Mouse (Mus musculus) MEL (cell line): ENCODE measurements around the gene Slc7a8. TPM values are rescaled to one million over a fixed set of nuclear protein-coding genes. Genes with fewer than 3 reads are reported as not detected.

Experiments
- DNase-seq: peaks from one replicate; pipeline ENCODE4 v3.0.0; 2011; ENCODE audit warnings: low read depth, low spot score
- H3K27ac ChIP-seq: 2 replicates; pipeline ENCODE4 v1.5.1; 2012; ENCODE audit warnings: low read depth, mild to moderate bottlenecking, control low read depth, low read length, moderate library complexity; ENCODE audit not compliant: control insufficient read depth
- H3K27me3 ChIP-seq, 2 experiments: fragments of 150-350 bp in 1 of 2; sonication (generic) in 1 of 2; 2 replicates each; pipeline ENCODE4 v1.6.1; 2012; ENCODE audit warnings: low read length in 2 of 2, mild to moderate bottlenecking in 2 of 2, improper control_type of control experiment in 1 of 2, moderate library complexity in 1 of 2; ENCODE audit not compliant: insufficient read depth in 2 of 2, control insufficient read depth in 1 of 2
- H3K36me3 ChIP-seq, 2 experiments: 2 replicates each; pipeline ENCODE4 v1.6.1; 2012 to 2014; ENCODE audit warnings: low read length in 2 of 2, improper control_type of control experiment in 1 of 2, inconsistent platforms in 1 of 2, mild to moderate bottlenecking in 1 of 2; ENCODE audit not compliant: insufficient read depth in 2 of 2, control insufficient read depth in 1 of 2
- H3K4me1 ChIP-seq, 2 experiments: fragments of 150-350 bp in 1 of 2; sonication (generic) in 1 of 2; 2 replicates each; pipeline ENCODE4 v1.6.1; 2012; ENCODE audit warnings: low read length in 2 of 2, improper control_type of control experiment in 1 of 2, mild to moderate bottlenecking in 1 of 2; ENCODE audit not compliant: insufficient read depth in 2 of 2, control insufficient read depth in 1 of 2
- H3K4me3 ChIP-seq, 2 experiments: fragments of 150-350 bp in 1 of 2; sonication (generic) in 1 of 2; 2 replicates each; pipeline ENCODE4 v1.5.1; 2012; ENCODE audit warnings: low read depth in 2 of 2, low read length in 2 of 2, mild to moderate bottlenecking in 2 of 2, moderate library complexity in 2 of 2, control low read depth in 1 of 2, improper control_type of control experiment in 1 of 2; ENCODE audit not compliant: control insufficient read depth in 1 of 2, insufficient read depth in 1 of 2
- H3K79me2 ChIP-seq: 2 replicates; pipeline ENCODE4 v1.6.1; 2012; ENCODE audit warnings: mild to moderate bottlenecking, low read length, moderate library complexity; ENCODE audit not compliant: control insufficient read depth, poor library complexity, insufficient read depth
- H3K9ac ChIP-seq: 2 replicates; pipeline ENCODE4 v1.6.1; 2012; ENCODE audit warnings: low read depth, mild to moderate bottlenecking, control low read depth, low read length, moderate library complexity; ENCODE audit not compliant: control insufficient read depth, poor library complexity, severe bottlenecking
- H3K9me3 ChIP-seq: fragments of 150-350 bp; sonication (generic); replicated peaks from 2 replicates; pipeline ENCODE4 v1.6.1; 2012; ENCODE audit warnings: mild to moderate bottlenecking, low read length, improper control_type of control experiment, moderate library complexity; ENCODE audit not compliant: insufficient read depth
- CHD1 ChIP-seq: IDR thresholded peaks from 2 replicates; pipeline ENCODE4 v1.6.1; 2012; ENCODE audit warnings: low read depth, mild to moderate bottlenecking, inconsistent platforms, low read length, improper control_type of control experiment
- CHD2 ChIP-seq: IDR thresholded peaks from 2 replicates; pipeline ENCODE4 v1.6.1; 2011; ENCODE audit warnings: low read length, improper control_type of control experiment
- CTCF ChIP-seq, 3 experiments: IDR thresholded peaks in 2 of 3; conservative IDR thresholded peaks in 1 of 3; 2 replicates each; pipeline ENCODE4 v1.5.1; 2011 to 2012; ENCODE audit warnings: low read length in 3 of 3, low read depth in 2 of 3, mild to moderate bottlenecking in 2 of 3, improper control_type of control experiment in 1 of 3, inconsistent platforms in 1 of 3, mixed read lengths in 1 of 3, moderate library complexity in 1 of 3; ENCODE audit not compliant: control insufficient read depth in 1 of 3, insufficient read depth in 1 of 3, poor library complexity in 1 of 3, severe bottlenecking in 1 of 3
- ELF1 ChIP-seq: IDR thresholded peaks from 2 replicates; pipeline ENCODE4 v1.6.1; 2014; ENCODE audit warnings: low read depth, mild to moderate bottlenecking, inconsistent platforms, low read length, improper control_type of control experiment, moderate library complexity
- EP300 ChIP-seq, 2 experiments: IDR thresholded peaks; 2 replicates each; pipeline ENCODE4 v1.6.1; 2011; ENCODE audit warnings: improper control_type of control experiment in 2 of 2, low read length in 2 of 2, low read depth in 1 of 2, mild to moderate bottlenecking in 1 of 2
- ETS1 ChIP-seq: IDR thresholded peaks from 2 replicates; pipeline ENCODE4 v1.6.1; 2012; ENCODE audit warnings: low read depth, mild to moderate bottlenecking, inconsistent platforms, low read length, improper control_type of control experiment, moderate library complexity
- GABPA ChIP-seq: IDR thresholded peaks from 2 replicates; pipeline ENCODE4 v1.6.1; 2012; ENCODE audit warnings: low read depth, mild to moderate bottlenecking, inconsistent platforms, low read length, improper control_type of control experiment, moderate library complexity
- HCFC1 ChIP-seq: IDR thresholded peaks from 2 replicates; pipeline ENCODE4 v1.6.1; 2012; ENCODE audit warnings: low read depth, mild to moderate bottlenecking, inconsistent platforms, low read length, improper control_type of control experiment, moderate library complexity
- JUND ChIP-seq: IDR thresholded peaks from 2 replicates; pipeline ENCODE4 v1.6.1; 2011; ENCODE audit warnings: low read depth, mild to moderate bottlenecking, improper control_type of control experiment, low read length
- MAFK ChIP-seq: IDR thresholded peaks from 2 replicates; pipeline ENCODE4 v1.6.1; 2011; ENCODE audit warnings: low read depth, mild to moderate bottlenecking, low read length, improper control_type of control experiment, borderline replicate concordance
- MAX ChIP-seq: IDR thresholded peaks from 2 replicates; pipeline ENCODE4 v1.6.1; 2011; ENCODE audit warnings: low read length, improper control_type of control experiment
- MXI1 ChIP-seq: IDR thresholded peaks from 2 replicates; pipeline ENCODE4 v1.6.1; 2011; ENCODE audit warnings: mild to moderate bottlenecking, low read depth, low read length, improper control_type of control experiment
- MYB ChIP-seq: IDR thresholded peaks from 2 replicates; pipeline ENCODE4 v1.6.1; 2011; ENCODE audit warnings: mild to moderate bottlenecking, low read depth, low read length, improper control_type of control experiment
- NELFE ChIP-seq: IDR thresholded peaks from 2 replicates; pipeline ENCODE4 v1.6.1; 2011; ENCODE audit warnings: low read depth, low read length, improper control_type of control experiment
- NRF1 ChIP-seq: IDR thresholded peaks from 2 replicates; pipeline ENCODE4 v1.6.1; 2014; ENCODE audit warnings: low read depth, mild to moderate bottlenecking, inconsistent platforms, low read length, improper control_type of control experiment, moderate library complexity; ENCODE audit not compliant: poor library complexity, insufficient read depth, severe bottlenecking
- POLR2A ChIP-seq, 2 experiments: IDR thresholded peaks; 2 replicates each; pipeline ENCODE4 v1.6.1; 2011 to 2012; ENCODE audit warnings: low read length in 2 of 2, mild to moderate bottlenecking in 2 of 2, control low read depth in 1 of 2, improper control_type of control experiment in 1 of 2, low read depth in 1 of 2, moderate library complexity in 1 of 2; ENCODE audit not compliant: control insufficient read depth in 1 of 2, insufficient read depth in 1 of 2, poor library complexity in 1 of 2
- POLR2AphosphoS2 ChIP-seq: IDR thresholded peaks from 2 replicates; pipeline ENCODE4 v1.6.1; 2011; ENCODE audit warnings: low read length, improper control_type of control experiment
- RCOR1 ChIP-seq: IDR thresholded peaks from 2 replicates; pipeline ENCODE4 v1.6.1; 2012; ENCODE audit warnings: low read depth, mild to moderate bottlenecking, inconsistent platforms, low read length, improper control_type of control experiment
- SMC3 ChIP-seq: IDR thresholded peaks from 2 replicates; pipeline ENCODE4 v1.6.1; 2011; ENCODE audit warnings: low read depth, low read length, improper control_type of control experiment
- TAL1 ChIP-seq: IDR thresholded peaks from 2 replicates; pipeline ENCODE4 v1.6.1; 2012; ENCODE audit warnings: mild to moderate bottlenecking, inconsistent platforms, low read length, moderate library complexity, mixed read lengths
- TCF12 ChIP-seq: IDR thresholded peaks from 2 replicates; pipeline ENCODE4 v1.6.1; 2014; ENCODE audit warnings: low read depth, mild to moderate bottlenecking, inconsistent platforms, low read length, improper control_type of control experiment, moderate library complexity
- UBTF ChIP-seq: IDR thresholded peaks from 2 replicates; pipeline ENCODE4 v1.6.1; 2012; ENCODE audit warnings: low read depth, mild to moderate bottlenecking, inconsistent platforms, low read length, improper control_type of control experiment, moderate library complexity, borderline replicate concordance; ENCODE audit not compliant: insufficient read depth
- ZMIZ1 ChIP-seq: IDR thresholded peaks from 2 replicates; pipeline ENCODE4 v1.6.1; 2012; ENCODE audit warnings: low read depth, mild to moderate bottlenecking, inconsistent platforms, low read length, improper control_type of control experiment, moderate library complexity
- ZNF384 ChIP-seq: IDR thresholded peaks from 2 replicates; pipeline ENCODE4 v1.6.1; 2012; ENCODE audit warnings: low read depth, mild to moderate bottlenecking, inconsistent platforms, low read length, improper control_type of control experiment
- polyA plus RNA-seq, 2 experiments: library from polyadenylated mRNA; stranded (reverse) in 1 of 2; unstranded in 1 of 2; fragments of >175 nt in 1 of 2; fragments of >200 nt in 1 of 2; gene quantifications; 2 replicates each; pipeline versions ENCODE4 v1.2.1 to v1.2.4; 2012; ENCODE audit warnings: low replicate concordance in 2 of 2, low read depth in 1 of 2; ENCODE audit not compliant: insufficient read length in 2 of 2, insufficient read depth in 1 of 2, missing spikeins in 1 of 2
- total RNA-seq: library from RNA; depleted of rRNA; stranded (reverse); fragments of 300-350 nt; gene quantifications from 2 replicates; pipeline ENCODE4 v1.2.3, GENCODE M21; 2012

Gene Slc7a8
- total and polyA plus RNA-seq, 3 experiments, result 0.08 to 0.29 TPM; not detected in 1

GRCm38 (mm10) chr14:54732206-54732605 lies 49.5 kb downstream of the Slc7a8 start:
- TF ChIP-seq EP300 (IDR thresholded peaks at IDR 0.05; ENCODE audit: low read depth in 1 of 2, low read length in 2 of 2) (no peak), ELF1 (no peak), MAX (no peak), TCF12 (no peak), SMC3 (no peak), CTCF (IDR thresholded peaks at IDR 0.05 in 2 of 3, conservative IDR thresholded peaks at IDR 0.05 in 1 of 3; ENCODE audit: control insufficient read depth in 1 of 3, insufficient read depth in 1 of 3, low read depth in 2 of 3, low read length in 3 of 3, poor library complexity in 1 of 3, severe bottlenecking in 1 of 3) (no peak), UBTF (no peak), POLR2AphosphoS2 (no peak), ETS1 (no peak), NRF1 (no peak), NELFE (no peak), MYB (no peak), ZMIZ1 (no peak), ZNF384 (no peak), MXI1 (no peak), TAL1 (no peak), POLR2A (IDR thresholded peaks at IDR 0.05; ENCODE audit: control insufficient read depth in 1 of 2, insufficient read depth in 1 of 2, low read depth in 1 of 2, low read length in 2 of 2, poor library complexity in 1 of 2) (no peak), CHD2 (no peak), RCOR1 (no peak)
- TF ChIP-seq, all 39 proteins: peak for 0
- no peak for DNase-seq
- no peak overlapping the region for H3K27ac ChIP-seq
- no peak overlapping the region for H3K4me3 ChIP-seq
- H3K9ac ChIP-seq, result no peak overlapping the region
- H3K4me1 ChIP-seq, result peaks cover 0 to 16% of the 10 kb centered on the region in 2 experiments; a peak in 3 of 4 replicates
- no peaks in the 10 kb centered on the region for H3K9me3 ChIP-seq
- no peaks in the 10 kb centered on the region for H3K36me3 ChIP-seq
- H3K27me3 ChIP-seq, result no peaks in the 10 kb centered on the region
- H3K79me2 ChIP-seq, result no peaks in the 10 kb centered on the region

GRCm38 (mm10) chr14:54730305-54730704 lies 51.4 kb downstream of the Slc7a8 start:
- no peaks in the 10 kb centered on the region for H3K27me3 ChIP-seq
- no peak for DNase-seq
- TF ChIP-seq MAFK, result no peak
- TF ChIP-seq HCFC1, result no peak
- no peak for TF ChIP-seq GABPA
- TF ChIP-seq SMC3, result no peak
- TF ChIP-seq TCF12, result no peak
- no peak for TF ChIP-seq JUND
- TF ChIP-seq CTCF (IDR thresholded peaks at IDR 0.05 in 2 of 3, conservative IDR thresholded peaks at IDR 0.05 in 1 of 3; ENCODE audit: control insufficient read depth in 1 of 3, insufficient read depth in 1 of 3, low read depth in 2 of 3, low read length in 3 of 3, poor library complexity in 1 of 3, severe bottlenecking in 1 of 3), result no peak
- no peak for TF ChIP-seq CHD1
- TF ChIP-seq POLR2A (IDR thresholded peaks at IDR 0.05; ENCODE audit: control insufficient read depth in 1 of 2, insufficient read depth in 1 of 2, low read depth in 1 of 2, low read length in 2 of 2, poor library complexity in 1 of 2), result no peak
- H3K4me1 ChIP-seq, result peaks cover 0 to 10% of the 10 kb centered on the region in 2 experiments; a peak in 1 of 4 replicates
- H3K9me3 ChIP-seq, result no peaks in the 10 kb centered on the region
- no peak overlapping the region for H3K4me3 ChIP-seq
- H3K9ac ChIP-seq, result no peak overlapping the region
- H3K27ac ChIP-seq, result no peak overlapping the region
- no peaks in the 10 kb centered on the region for H3K36me3 ChIP-seq
- no peaks in the 10 kb centered on the region for H3K79me2 ChIP-seq
